Mouse (Mus musculus) NIH3T3 (cell line): ENCODE data around the gene Emd.

Experiments
- DNase-seq: peaks from one replicate; pipeline ENCODE4 v3.0.0-alpha.2; 2012; ENCODE audit warnings: low read depth

Emd gene

GRCm38 (mm10) chrX:74273422-74274322, 19.2 kb downstream of the Emd start:
- peak; percentile 48 for DNase-seq

GRCm38 (mm10) chrX:74277916-74278315, 23.4 kb downstream of the Emd start:
- peak; percentile 54 for DNase-seq

GRCm38 (mm10) chrX:74281041-74281731, 26.7 kb downstream of the Emd start:
- DNase-seq = no peak

- DNase-seq = peak; percentile 89
Measured at GRCm38 (mm10) chrX:74281732-74282394, 27.4 kb downstream of the Emd start, which contains the start of the genes Taz and Dnase1l1. Gene Taz (plus strand): TSS chrX:74281912. Gene Dnase1l1 (minus strand): TSS chrX:74282337.

- peak; percentile 90 for DNase-seq
Measured at GRCm38 (mm10) chrX:74282395-74283091, 28.1 kb downstream of the Emd start.

GRCm38 (mm10) chrX:74283092-74283437, 28.6 kb downstream of the Emd start:
- no peak for DNase-seq

- no peak for DNase-seq
Measured at GRCm38 (mm10) chrX:74293431-74293830, 38.9 kb downstream of the Emd start.

- DNase-seq = peak; percentile 95
Measured at GRCm38 (mm10) chrX:74296538-74297448, 42.3 kb downstream of the Emd start, which contains the start of gene Atp6ap1. Gene Atp6ap1 (plus strand): TSS chrX:74297097.

GRCm38 (mm10) chrX:74298348-74298747, 43.9 kb downstream of the Emd start:
- no peak for DNase-seq

- DNase-seq = no peak
Measured at GRCm38 (mm10) chrX:74299721-74300120, 45.2 kb downstream of the Emd start.

- DNase-seq = peak; percentile 88
Measured at GRCm38 (mm10) chrX:74304867-74305700, 50.6 kb downstream of the Emd start, which contains the start of gene Gdi1. Gene Gdi1 (plus strand): TSS chrX:74304998.
